Mouse (Mus musculus) liver, embryonic 15.5 days (tissue): ENCODE measurements around the gene Fyttd1. TPM values are rescaled to one million over a fixed set of nuclear protein-coding genes. Genes with fewer than 3 reads are reported as not detected.

Experiments
- ATAC-seq: fragments of 200-750 bp; cut with Nextera tagmentation; 2 replicates; pipeline ENCODE4 v1.8.0; 2017; ENCODE audit warnings: moderate number of reproducible peaks, mild to moderate bottlenecking, moderate library complexity; ENCODE audit not compliant: insufficient read depth
- H3K27ac ChIP-seq: fragments of 300-500 bp; sonication (generic); replicated peaks from 2 replicates; pipeline ENCODE4 v1.5.1; 2015; ENCODE audit warnings: mild to moderate bottlenecking, inconsistent platforms
- H3K27me3 ChIP-seq: fragments of 300-500 bp; sonication (generic); 2 replicates; pipeline ENCODE4 v1.6.1; 2015; ENCODE audit warnings: mild to moderate bottlenecking, inconsistent platforms
- H3K36me3 ChIP-seq: fragments of 300-500 bp; sonication (generic); replicated peaks from 2 replicates; pipeline ENCODE4 v1.6.1; 2015; ENCODE audit warnings: moderate library complexity, mild to moderate bottlenecking, inconsistent platforms
- H3K4me1 ChIP-seq: fragments of 300-500 bp; sonication (generic); replicated peaks from 2 replicates; pipeline ENCODE4 v1.6.1; 2015; ENCODE audit warnings: inconsistent platforms
- H3K4me2 ChIP-seq: fragments of 300-500 bp; sonication (generic); 2 replicates; pipeline ENCODE4 v1.6.1; 2015; ENCODE audit warnings: moderate library complexity, mild to moderate bottlenecking, inconsistent platforms
- H3K4me3 ChIP-seq: fragments of 300-500 bp; sonication (generic); replicated peaks from 2 replicates; pipeline ENCODE4 v1.5.1; 2015; ENCODE audit warnings: mild to moderate bottlenecking, inconsistent platforms
- H3K9ac ChIP-seq: fragments of 300-500 bp; sonication (generic); 2 replicates; pipeline ENCODE4 v1.6.1; 2015; ENCODE audit warnings: moderate library complexity, mild to moderate bottlenecking, inconsistent platforms
- H3K9me3 ChIP-seq: fragments of 300-500 bp; sonication (generic); replicated peaks from 2 replicates; pipeline ENCODE4 v1.6.1; 2016; ENCODE audit warnings: inconsistent platforms
- WGBS: fragments of 180-500 bp; shearing (Covaris S2); methylation state at CpG from one replicate; pipeline ENCODE4 v1.1.7; 2015; ENCODE audit warnings: mixed read lengths; ENCODE audit not compliant: insufficient replicate concordance; 5-methylcytosine and 5-hydroxymethylcytosine counted together
- polyA plus RNA-seq: library from polyadenylated mRNA; unstranded; fragments of >200 nt; fragmentation: Nextera tagmentation; extraction: Ambion mirVana; gene quantifications from 2 replicates; pipeline ENCODE4 v1.2.1, GENCODE M21; 2015

Gene Fyttd1
- polyA plus RNA-seq, 1 experiment from 2014 or later = 26.8 TPM

DNA sequence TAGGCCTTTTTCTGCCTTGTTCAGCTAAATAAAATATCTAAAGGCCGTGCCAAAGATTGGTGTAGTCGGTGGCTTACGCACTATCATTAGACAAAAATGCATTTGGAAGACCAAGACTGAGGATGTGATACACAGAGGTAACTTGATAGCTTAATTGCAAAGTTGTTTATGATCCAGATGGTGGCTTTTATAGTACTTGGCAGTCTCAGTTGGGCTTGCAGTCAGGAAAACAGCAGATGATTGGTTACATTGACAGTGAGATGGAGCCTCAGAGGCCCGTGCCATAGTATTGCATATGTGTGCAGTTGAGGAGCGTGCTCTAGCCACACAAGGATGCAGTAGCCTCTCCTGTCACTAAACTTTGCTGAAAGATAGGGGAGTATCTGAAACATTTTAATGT, 65.4 kb downstream of the Fyttd1 start:
- WGBS = 82% methylated on average over 5 of the region's 5 CpGs
- H3K4me3 ChIP-seq = no peak overlapping the region

DNA sequence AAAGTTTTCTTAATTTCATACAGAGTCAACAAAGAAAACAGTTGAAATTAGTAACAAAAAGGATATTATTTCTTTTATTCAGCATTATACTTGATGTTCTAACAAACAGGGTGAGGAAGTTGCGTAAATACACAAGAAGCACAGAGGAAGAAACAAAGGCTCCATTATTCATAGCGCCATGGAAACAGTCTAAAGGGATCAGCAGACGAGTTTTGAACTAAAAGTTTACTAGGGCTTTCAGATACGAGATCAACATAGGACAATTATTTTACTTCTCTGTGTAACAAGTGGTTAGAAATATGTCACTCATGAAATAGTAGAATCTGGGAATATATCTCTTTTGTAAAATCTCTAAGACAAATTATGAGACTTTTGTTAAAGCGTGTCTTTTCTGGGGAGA, 68.1 kb downstream of the Fyttd1 start:
- Histone ChIP-seq H3K36me3 (no peaks in the 10 kb centered on the region; the same call in 1 of the 2 replicates), H3K27me3 (no peaks in the 10 kb centered on the region), H3K4me3 (no peak overlapping the region), H3K27ac (no peak overlapping the region), H3K4me1 (no peaks in the 10 kb centered on the region), H3K9me3 (peaks cover 4% of the 10 kb centered on the region; the same call in 1 of the 2 replicates), H3K4me2 (no peak overlapping the region), H3K9ac (no peak overlapping the region)
- no peak for ATAC-seq
- 82% methylated on average over 5 of the region's 5 CpGs for WGBS

More for the DNA sequence above, 65.4 kb downstream of the Fyttd1 start:
- H3K4me2 ChIP-seq = no peak overlapping the region
- peaks cover 4% of the 10 kb centered on the region; the same call in 1 of the 2 replicates for H3K9me3 ChIP-seq
- H3K27ac ChIP-seq = no peak overlapping the region
- no peak for ATAC-seq
- no peaks in the 10 kb centered on the region for H3K27me3 ChIP-seq
- H3K36me3 ChIP-seq = no peaks in the 10 kb centered on the region; the same call in 1 of the 2 replicates
- H3K4me1 ChIP-seq = no peaks in the 10 kb centered on the region
- no peak overlapping the region for H3K9ac ChIP-seq

DNA sequence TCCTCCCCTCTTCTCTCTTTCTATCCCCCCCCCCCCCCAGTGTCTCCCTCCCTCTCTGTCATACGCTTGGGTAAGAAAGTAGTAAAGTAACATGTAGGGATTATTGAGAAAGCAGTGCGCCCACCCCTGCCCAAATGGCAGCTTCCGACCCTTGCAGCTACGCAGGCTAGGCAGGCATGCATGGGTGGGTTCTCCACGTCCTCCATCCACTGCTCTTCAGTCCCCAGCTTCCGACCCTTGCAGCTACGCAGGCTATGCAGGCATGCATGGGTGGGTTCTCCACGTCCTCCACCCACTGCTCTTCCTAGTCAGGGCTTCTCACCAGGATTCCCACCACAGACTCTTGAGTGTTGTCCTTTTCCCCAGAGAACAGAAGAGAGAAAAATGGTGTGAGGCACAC, 70.7 kb downstream of the Fyttd1 start:
- no peaks in the 10 kb centered on the region for H3K9me3 ChIP-seq

DNA sequence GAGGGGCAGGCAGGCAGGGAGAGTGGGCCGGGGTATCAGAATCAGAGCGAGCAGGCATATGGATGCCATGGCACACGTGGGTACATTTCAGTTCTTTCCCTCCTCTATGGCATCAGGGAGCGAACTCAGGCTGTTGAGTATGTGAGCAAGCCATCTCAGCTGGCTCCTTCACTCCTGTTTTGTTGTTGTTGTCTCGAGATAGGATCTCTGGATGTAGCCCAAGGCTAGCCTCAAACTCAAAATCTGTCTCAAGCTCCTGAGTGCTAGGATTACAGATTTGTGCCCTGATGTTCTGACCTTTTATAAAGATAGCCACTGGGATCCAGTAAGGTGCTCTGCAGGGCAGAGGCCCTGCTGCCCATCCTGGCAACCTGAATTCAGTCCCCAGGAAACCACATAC, 71.4 kb downstream of the Fyttd1 start:
- Histone ChIP-seq H3K4me3 (no peak overlapping the region), H3K27ac (no peak overlapping the region), H3K4me2 (no peak overlapping the region), H3K9me3 (no peaks in the 10 kb centered on the region), H3K27me3 (no peaks in the 10 kb centered on the region), H3K9ac (no peak overlapping the region), H3K36me3 (peaks cover 5% of the 10 kb centered on the region; the same call in 1 of the 2 replicates), H3K4me1 (no peaks in the 10 kb centered on the region)
- no peak for ATAC-seq
- WGBS = 77% methylated on average over 5 of the region's 5 CpGs

More for the DNA sequence above, 70.7 kb downstream of the Fyttd1 start:
- H3K4me2 ChIP-seq = no peak overlapping the region
- peaks cover 5% of the 10 kb centered on the region; the same call in 1 of the 2 replicates for H3K36me3 ChIP-seq
- H3K9ac ChIP-seq = no peak overlapping the region
- 78% methylated on average over 8 of the region's 8 CpGs for WGBS
- H3K27ac ChIP-seq = no peak overlapping the region
- no peaks in the 10 kb centered on the region for H3K27me3 ChIP-seq
- H3K4me1 ChIP-seq = no peaks in the 10 kb centered on the region
- H3K4me3 ChIP-seq = no peak overlapping the region
- ATAC-seq = no peak

- Histone ChIP-seq H3K9me3 (no peaks in the 10 kb centered on the region), H3K27ac (no peak overlapping the region)
Observed at GRCm38 (mm10) chr16:32949281-32949680, 72.0 kb downstream of the Fyttd1 start.

GRCm38 (mm10) chr16:32951074-32951473, 73.8 kb downstream of the Fyttd1 start:
- WGBS = 81% methylated on average over 2 of the region's 2 CpGs

More at GRCm38 (mm10) chr16:32949281-32949680, 72.0 kb downstream of the Fyttd1 start:
- Histone ChIP-seq H3K9ac (no peak overlapping the region), H3K4me1 (no peaks in the 10 kb centered on the region), H3K36me3 (peaks cover 5% of the 10 kb centered on the region; the same call in 1 of the 2 replicates), H3K4me3 (no peak overlapping the region), H3K4me2 (no peak overlapping the region), H3K27me3 (no peaks in the 10 kb centered on the region)
- ATAC-seq = no peak

DNA sequence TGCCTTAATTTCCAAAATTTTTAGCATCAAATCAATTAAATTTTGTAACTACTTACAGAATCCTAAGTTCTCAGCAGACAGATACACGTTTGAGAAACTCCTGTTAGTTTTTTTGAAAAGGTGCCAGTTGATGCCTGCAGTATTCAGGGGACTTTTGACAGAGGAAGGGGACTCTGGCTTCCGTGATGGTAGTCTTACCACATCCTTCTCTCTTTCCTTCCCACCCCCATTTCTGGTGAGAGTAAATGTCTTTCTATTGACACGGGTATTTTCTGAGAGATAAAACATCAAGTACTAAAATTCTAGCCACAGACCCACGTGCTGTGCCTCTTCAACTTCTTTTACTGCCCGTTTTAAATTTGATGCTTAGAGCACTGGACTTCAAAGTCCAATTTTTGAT, 76.5 kb downstream of the Fyttd1 start:
- Histone ChIP-seq H3K27me3 (no peaks in the 10 kb centered on the region), H3K36me3 (peaks cover 16% of the 10 kb centered on the region), H3K27ac (no peak overlapping the region), H3K9ac (no peak overlapping the region), H3K4me1 (no peaks in the 10 kb centered on the region), H3K4me2 (no peak overlapping the region), H3K4me3 (no peak overlapping the region), H3K9me3 (no peaks in the 10 kb centered on the region)
- ATAC-seq = no peak
- WGBS = 25% methylated on average over 5 of the region's 5 CpGs

More at GRCm38 (mm10) chr16:32951074-32951473, 73.8 kb downstream of the Fyttd1 start:
- no peak overlapping the region for H3K27ac ChIP-seq
- no peak for ATAC-seq
- H3K4me1 ChIP-seq = no peaks in the 10 kb centered on the region
- no peaks in the 10 kb centered on the region for H3K27me3 ChIP-seq
- H3K36me3 ChIP-seq = peaks cover 13% of the 10 kb centered on the region
- H3K9me3 ChIP-seq = no peaks in the 10 kb centered on the region
- H3K9ac ChIP-seq = no peak overlapping the region
- H3K4me3 ChIP-seq = no peak overlapping the region
- no peak overlapping the region for H3K4me2 ChIP-seq

- Histone ChIP-seq H3K36me3 (peaks cover 18% of the 10 kb centered on the region), H3K27ac (no peak overlapping the region), H3K4me1 (no peaks in the 10 kb centered on the region), H3K27me3 (no peaks in the 10 kb centered on the region), H3K4me3 (no peak overlapping the region), H3K9me3 (no peaks in the 10 kb centered on the region), H3K9ac (no peak overlapping the region), H3K4me2 (no peak overlapping the region)
- no peak for ATAC-seq
- 69% methylated on average over 6 of the region's 6 CpGs for WGBS
Observed at GRCm38 (mm10) chr16:32954304-32954703, 77.0 kb downstream of the Fyttd1 start.

DNA sequence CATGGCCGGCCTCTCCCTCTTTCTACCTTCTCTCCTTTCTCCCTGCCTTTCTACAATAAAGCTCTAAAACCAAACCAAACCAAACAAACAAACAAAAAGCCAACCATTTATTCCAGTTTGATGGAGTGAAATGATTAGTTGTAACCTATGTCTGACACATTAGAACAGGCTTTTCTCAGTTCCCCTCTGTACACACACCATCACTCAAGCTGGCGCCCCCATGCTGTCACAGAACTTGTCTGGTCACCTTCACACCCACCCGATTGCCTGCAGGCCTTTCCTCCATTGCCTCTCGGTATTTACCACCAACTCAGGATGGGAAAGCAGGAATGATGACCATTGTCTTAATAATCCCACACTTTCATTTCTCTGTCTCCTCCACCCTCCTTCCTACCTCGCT, 79.6 kb downstream of the Fyttd1 start:
- Histone ChIP-seq H3K36me3 (peaks cover 36% of the 10 kb centered on the region), H3K4me2 (no peak overlapping the region), H3K4me3 (no peak overlapping the region), H3K27ac (no peak overlapping the region), H3K4me1 (no peaks in the 10 kb centered on the region), H3K27me3 (no peaks in the 10 kb centered on the region), H3K9me3 (no peaks in the 10 kb centered on the region), H3K9ac (no peak overlapping the region)
- WGBS = 71% methylated on average over 5 of the region's 5 CpGs
- ATAC-seq = no peak

Other genes with a start within 250 kb of the Fyttd1 start
- 4.5 and 4.7 TPM in 2 replicates for gene Tnk2, start 233.6 kb upstream of the Fyttd1 start, polyA plus RNA-seq
- gene Muc4, start 141.6 kb upstream of the Fyttd1 start, polyA plus RNA-seq = 0.67 and 0.77 TPM in 2 replicates
- 0.10 TPM in 1 of 2 replicates, not detected in the other for gene Muc20, start 80.1 kb upstream of the Fyttd1 start, polyA plus RNA-seq
- gene Smbd1, start 67.0 kb upstream of the Fyttd1 start, polyA plus RNA-seq = 0.18 TPM in 1 of 2 replicates, not detected in the other
- 5.0 and 5.8 TPM in 2 replicates for gene Rubcn, start 266 bp downstream of the Fyttd1 start, polyA plus RNA-seq
- gene Lrch3, start 36.6 kb downstream of the Fyttd1 start, polyA plus RNA-seq = 5.7 and 6.2 TPM in 2 replicates
- 0.73 and 0.94 TPM in 2 replicates for gene Iqcg, start 178.7 kb downstream of the Fyttd1 start, polyA plus RNA-seq
- 445 and 520 TPM in 2 replicates for gene Rpl35a, start 179.0 kb downstream of the Fyttd1 start, polyA plus RNA-seq
- gene Lmln, start 185.0 kb downstream of the Fyttd1 start, polyA plus RNA-seq = 0.63 and 0.77 TPM in 2 replicates